Mouse (Mus musculus): ENCODE results near the gene Gm20671.
"Not testable (repeated sequence)": the region's sequence is repeated elsewhere in the genome, so short reads cannot be mapped to it uniquely, and the experiment has no call there.

Gene Gm20671

GRCm38 (mm10) chr5:32827009-32827408, at the start of gene Gm20671:
TSS of gene Gm20671 (minus strand) at chr5:32827109.
- DNase-seq (ENCODE audit: low read depth, low spot score) = no peak

- no peak for DNase-seq (ENCODE audit: low read depth, low spot score)
Observed at GRCm38 (mm10) chr5:32872346-32872745, 45.4 kb upstream of the Gm20671 start.

DNA sequence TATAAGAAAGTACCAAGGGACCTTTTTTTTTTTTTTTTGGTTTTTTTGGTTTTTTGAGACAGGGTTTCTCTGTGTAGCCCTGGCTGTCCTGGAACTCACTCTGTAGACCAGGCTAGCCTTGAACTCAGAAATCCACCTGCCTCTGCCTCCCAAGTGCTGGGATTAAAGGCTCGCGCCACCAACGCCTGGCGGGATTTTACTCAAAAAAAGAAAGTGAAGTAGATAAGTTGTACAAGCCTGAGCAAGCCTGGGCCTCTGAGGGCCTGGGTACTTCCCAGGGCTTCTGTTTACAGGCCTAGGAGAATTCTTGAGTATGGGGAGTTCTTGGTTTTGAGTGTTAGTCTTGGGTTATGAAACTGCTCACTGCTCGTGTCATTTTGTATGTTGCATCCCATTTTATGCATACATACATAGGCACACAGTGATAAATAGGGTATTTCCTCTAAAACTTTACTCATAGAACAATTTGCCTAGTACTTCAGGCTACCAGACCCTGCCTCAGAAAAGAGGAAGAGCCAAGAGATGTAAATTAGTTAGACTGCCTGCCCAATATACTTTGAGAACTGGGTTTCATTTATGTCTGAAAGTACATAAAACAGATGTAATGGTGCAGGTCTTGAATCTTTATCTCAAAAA, 42.6 kb upstream of the Gm20671 start:
- DNase-seq (ENCODE audit: low read depth, low spot score) = no peak

GRCm38 (mm10) chr5:32863253-32864228, 36.6 kb upstream of the Gm20671 start, which contains the start of gene Depdc5:
TSS of gene Depdc5 (plus strand) at chr5:32863701.
- DNase-seq (ENCODE audit: low read depth, low spot score) = peak; percentile 91

- DNase-seq (ENCODE audit: low read depth, low spot score) = no peak
Observed at GRCm38 (mm10) chr5:32862469-32863132, 35.7 kb upstream of the Gm20671 start.

GRCm38 (mm10) chr5:32861082-32861481, 34.2 kb upstream of the Gm20671 start:
- no peak for DNase-seq (ENCODE audit: low read depth, low spot score)

DNA sequence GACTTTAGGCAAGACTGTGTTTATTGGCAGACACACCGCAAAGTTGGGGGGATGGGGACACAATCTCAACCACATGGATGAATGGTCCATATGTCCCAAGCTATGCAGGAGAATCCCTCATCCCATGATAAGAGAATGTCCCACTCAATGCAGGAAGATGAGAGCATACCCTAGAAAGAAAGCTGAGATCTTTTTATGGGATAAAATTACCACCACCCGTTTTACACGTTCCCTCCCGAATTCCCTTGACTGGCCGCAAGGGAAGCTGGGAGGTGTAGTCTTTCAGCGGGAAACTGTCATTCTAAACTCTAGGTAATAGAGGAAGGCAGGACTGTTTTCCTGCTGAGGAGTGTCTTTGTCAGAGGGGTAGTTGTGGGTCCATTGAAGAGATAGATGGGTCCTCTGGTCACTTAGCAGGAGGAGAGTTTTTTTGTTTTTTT, 30.9 kb upstream of the Gm20671 start:
- DNase-seq (ENCODE audit: low read depth, low spot score) = peak; percentile 46

- DNase-seq (ENCODE audit: low read depth, low spot score) = not testable (repeated sequence)
Observed at GRCm38 (mm10) chr5:32855274-32855673, 28.4 kb upstream of the Gm20671 start.

DNA sequence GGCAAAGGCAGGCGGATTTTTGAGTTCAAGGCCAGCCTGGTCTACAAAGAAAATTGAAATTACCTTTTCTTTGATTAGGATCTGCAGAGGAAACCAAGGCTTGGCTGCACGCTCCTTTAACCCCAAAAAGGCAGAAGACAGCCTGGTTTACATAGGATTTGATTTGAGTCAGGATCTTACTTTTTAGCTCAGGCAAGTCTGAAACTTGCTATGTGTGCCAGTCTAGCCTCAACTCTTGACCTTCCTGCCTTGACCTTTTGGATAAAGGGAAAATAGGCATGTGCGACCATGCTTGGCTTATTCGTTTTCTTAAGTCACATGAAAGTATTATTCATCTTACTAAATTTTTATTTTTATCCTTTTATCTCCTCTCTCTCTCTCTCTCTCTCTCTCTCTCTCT, 27.9 kb upstream of the Gm20671 start:
- no peak for DNase-seq (ENCODE audit: low read depth, low spot score)

DNA sequence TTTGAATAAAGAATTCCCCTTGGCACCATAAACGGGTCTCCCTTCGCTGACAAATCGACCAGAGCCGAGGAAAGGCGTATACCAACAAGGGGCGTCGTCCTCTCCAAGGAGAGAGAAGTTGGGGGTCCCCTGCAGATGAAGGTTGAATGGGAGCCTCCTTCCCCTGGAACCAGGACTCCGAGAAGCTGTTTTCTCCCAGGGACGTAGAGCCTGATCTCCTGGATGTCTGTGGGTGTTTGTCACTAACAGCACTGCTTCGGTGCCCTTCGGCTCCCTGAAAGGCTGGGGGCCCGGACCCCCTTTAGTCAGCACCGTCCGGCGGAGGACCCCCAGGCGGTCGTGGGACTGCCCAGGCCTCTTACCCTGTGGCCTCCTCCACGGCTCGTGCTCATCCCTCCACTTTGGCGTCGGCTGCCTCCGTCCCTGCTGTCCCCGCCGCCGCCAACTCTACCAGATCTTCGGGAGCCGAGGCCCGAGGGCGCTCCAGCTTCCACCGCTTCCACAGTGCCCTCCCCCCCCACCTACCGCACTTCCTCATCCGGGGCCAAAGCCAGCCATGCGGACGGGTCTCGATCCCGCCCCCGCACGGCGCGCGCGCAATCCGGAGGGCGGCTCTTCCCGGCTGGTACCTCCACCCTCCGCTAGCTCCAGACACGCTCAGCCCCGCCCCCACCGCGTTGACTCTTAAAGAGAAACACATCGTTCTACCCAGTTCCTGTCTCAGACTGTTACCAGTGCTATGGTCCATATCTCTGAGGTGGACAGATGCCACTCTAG, 27.0 kb upstream of the Gm20671 start, which contains the start of gene Prr14l:
Gene Prr14l (minus strand): TSS at position 526 of the 777 bp plus-strand sequence.
- peak; percentile 95 for DNase-seq (ENCODE audit: low read depth, low spot score)

DNA sequence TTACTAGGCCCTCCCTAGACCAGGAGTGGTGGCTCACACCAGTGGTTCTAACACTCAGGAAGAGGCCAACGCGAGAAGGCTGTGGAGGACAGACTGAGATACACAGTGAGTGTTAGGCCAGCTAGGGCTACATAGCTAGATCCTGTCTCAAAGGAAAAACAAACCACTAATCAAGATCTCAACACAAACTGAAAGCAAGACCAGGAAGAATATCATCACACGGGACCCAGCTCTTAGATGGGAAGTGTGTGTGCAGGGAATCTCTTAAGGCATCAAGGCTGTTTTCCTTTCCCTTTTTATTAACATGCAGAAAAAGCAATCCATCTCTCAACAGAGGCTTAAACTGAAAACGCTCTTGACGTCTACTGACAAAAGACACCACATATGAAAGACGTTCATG, 25.1 kb upstream of the Gm20671 start:
- no peak for DNase-seq (ENCODE audit: low read depth, low spot score)

DNA sequence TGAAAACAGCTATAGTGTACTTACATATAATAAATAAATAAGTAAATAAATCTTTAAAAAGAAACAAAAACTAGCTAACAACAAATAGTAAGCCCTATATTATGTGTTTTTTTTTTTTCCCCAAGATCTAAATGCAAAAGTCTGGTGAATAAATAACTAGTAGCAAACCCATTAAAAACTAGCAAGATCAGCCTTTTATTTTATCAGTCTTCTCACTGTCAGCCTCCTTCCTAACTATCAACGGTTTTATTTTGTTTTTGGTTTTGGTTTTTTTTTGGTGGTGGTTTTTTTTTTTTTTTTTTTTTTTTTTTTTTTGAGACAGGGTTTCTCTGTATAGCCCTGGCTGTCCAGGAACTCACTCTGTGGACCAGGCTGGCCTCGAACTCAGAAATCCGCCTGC, 22.7 kb upstream of the Gm20671 start:
- not testable (repeated sequence) for DNase-seq (ENCODE audit: low read depth, low spot score)

DNA sequence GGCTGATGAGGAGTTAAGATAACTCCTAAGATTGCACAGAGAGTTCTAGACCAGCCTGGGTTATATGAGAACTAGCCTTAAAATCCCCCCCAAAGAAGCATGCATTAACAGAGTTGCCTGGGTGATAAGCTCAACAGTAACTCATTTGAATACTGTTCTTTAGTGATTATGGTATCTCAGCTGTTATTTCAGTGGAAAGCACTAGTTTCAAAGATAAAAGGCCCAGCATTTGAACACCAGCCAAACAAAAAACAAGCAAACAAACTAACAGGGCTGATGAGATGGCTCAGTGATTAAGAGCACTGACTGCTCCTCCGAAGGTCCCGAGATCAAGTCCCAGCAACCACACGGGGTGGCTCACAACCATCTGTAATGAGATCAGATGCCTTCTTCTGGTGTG, 22.3 kb upstream of the Gm20671 start:
- DNase-seq (ENCODE audit: low read depth, low spot score) = no peak

- no peak for DNase-seq (ENCODE audit: low read depth, low spot score)
Observed at GRCm38 (mm10) chr5:32840029-32840428, 13.1 kb upstream of the Gm20671 start.

DNA sequence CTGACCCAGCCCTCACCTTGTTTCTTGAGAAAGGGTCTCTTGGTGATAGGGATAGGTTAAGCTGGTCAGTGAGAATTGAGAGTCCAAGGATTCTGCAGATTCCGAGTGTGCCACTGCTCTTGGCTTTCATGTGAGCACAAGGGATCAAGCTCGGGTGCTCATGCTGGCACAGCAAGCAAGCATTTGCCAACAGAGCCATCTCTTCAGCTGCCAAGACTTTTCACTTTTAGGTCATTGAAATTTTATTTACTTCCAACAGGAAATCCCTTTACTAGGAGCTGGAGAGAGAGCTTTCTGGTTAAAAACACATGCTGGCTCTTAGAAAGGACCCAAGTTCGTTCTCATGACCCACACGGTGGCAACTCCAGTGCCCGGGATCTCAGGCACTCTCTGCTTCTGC, 10.1 kb upstream of the Gm20671 start:
- no peak for DNase-seq (ENCODE audit: low read depth, low spot score)

DNA sequence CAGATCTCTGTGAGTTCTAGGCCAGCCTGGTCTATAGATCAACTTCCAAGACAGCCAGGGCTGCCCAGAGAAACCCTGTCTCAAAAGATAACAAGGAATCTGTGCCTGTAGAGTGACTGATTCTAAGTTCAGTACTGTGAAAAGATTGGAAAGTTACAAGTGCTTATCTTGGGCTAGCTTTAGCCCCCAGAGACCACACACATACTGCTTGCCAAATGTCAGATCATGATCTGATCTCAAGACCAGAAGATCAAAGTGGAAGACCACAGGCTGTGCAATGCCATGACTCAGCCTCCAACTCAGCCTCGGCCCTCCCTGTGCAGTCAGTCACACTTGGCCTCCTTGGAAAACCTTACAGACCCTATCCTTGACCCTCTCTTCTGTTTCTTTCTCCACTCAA, 7.6 kb upstream of the Gm20671 start:
- no peak for DNase-seq (ENCODE audit: low read depth, low spot score)

- no peak for DNase-seq (ENCODE audit: low read depth, low spot score)
Observed at GRCm38 (mm10) chr5:32830054-32830453, 3.1 kb upstream of the Gm20671 start.

DNA sequence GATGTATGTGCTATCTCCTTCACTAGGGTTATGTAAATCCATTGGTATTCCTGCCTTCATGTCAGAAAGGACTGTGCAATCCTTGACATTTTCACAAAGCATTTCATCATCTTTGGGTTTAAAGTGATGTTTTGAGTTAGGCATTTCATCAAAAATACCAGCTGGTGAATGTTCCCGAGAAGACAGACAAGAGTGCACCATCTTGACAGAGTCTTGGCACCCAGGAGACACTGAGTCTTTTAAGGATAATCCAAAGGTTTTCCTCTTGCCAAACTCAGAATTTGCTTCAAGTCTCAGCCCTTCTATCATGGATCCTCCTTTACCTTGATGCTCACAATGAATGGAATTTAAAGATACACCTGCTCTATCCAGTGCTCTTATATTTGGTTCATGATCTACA, 1.9 kb upstream of the Gm20671 start:
- not testable (repeated sequence) for DNase-seq (ENCODE audit: low read depth, low spot score)

GRCm38 (mm10) chr5:32820471-32820870, 6.4 kb downstream of the Gm20671 start:
- DNase-seq (ENCODE audit: low read depth, low spot score) = no peak

GRCm38 (mm10) chr5:32815396-32815795, 11.5 kb downstream of the Gm20671 start:
- DNase-seq (ENCODE audit: low read depth, low spot score) = no peak

DNA sequence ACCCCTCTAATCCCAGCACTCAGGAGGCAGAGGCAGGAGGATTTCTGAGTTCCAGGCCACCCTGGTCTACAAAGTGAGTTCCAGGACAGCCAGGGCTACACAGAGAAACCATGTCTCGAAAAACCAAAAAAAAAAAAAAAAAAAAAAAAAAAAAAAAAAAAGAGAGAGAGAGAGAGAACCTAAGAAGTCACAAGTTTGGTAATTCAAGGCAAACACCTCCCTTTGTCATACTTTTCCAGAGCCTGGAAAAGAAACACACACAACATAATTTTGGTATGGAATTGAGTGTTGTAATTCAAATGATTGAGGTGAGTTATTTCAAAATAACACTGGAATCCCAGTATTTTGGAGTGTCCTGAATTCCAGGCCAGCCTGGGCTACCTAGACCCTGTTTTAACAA, 40.5 kb downstream of the Gm20671 start:
- DNase-seq (ENCODE audit: low read depth, low spot score) = not testable (repeated sequence)
